Mouse (Mus musculus): ENCODE data around the gene B230307C23Rik. TPM values are rescaled to one million over a fixed set of nuclear protein-coding genes. Genes with fewer than 3 reads are reported as not detected.
"Not testable (repeated sequence)": the region's sequence is repeated elsewhere in the genome, so short reads cannot be mapped to it uniquely, and the experiment has no call there.

Gene B230307C23Rik
- polyA plus RNA-seq, 1 experiment: 0.04 TPM

DNA sequence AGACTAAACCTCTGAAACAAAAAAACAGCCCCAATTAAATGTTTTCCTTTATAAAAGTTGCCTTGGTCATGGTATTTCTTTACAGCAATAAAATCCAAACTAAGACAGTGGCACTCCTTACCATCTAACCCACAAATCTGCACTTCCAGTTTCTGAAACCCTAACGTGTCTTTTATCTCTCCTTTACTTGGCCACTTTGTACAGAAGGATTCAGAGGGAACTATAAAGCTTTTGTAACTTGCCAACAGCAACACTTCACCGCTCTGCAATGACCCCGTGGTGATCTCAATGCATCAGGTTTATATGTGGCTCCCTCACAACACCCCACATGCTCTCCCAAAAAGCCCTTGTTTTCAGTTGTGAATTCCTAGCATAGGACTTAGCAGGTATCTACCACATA, 36.8 kb upstream of the B230307C23Rik start:
- Histone ChIP-seq H3K36me3 (ENCODE audit: control insufficient read depth) (peaks cover 15% of the 10 kb centered on the region), H3K4me1 (ENCODE audit: control insufficient read depth) (peaks cover 83% of the 10 kb centered on the region), H3K4me3 (replicated peaks) (no peak overlapping the region), H3K27me3 (ENCODE audit: control insufficient read depth) (no peaks in the 10 kb centered on the region), H3K9me3 (ENCODE audit: control insufficient read depth, low read length) (no peaks in the 10 kb centered on the region)
- TF ChIP-seq GATA1 (IDR thresholded peaks at IDR 0.05; ENCODE audit: low read length): no peak
- TF ChIP-seq TAL1 (IDR thresholded peaks at IDR 0.05; ENCODE audit: low read length): no peak

DNA sequence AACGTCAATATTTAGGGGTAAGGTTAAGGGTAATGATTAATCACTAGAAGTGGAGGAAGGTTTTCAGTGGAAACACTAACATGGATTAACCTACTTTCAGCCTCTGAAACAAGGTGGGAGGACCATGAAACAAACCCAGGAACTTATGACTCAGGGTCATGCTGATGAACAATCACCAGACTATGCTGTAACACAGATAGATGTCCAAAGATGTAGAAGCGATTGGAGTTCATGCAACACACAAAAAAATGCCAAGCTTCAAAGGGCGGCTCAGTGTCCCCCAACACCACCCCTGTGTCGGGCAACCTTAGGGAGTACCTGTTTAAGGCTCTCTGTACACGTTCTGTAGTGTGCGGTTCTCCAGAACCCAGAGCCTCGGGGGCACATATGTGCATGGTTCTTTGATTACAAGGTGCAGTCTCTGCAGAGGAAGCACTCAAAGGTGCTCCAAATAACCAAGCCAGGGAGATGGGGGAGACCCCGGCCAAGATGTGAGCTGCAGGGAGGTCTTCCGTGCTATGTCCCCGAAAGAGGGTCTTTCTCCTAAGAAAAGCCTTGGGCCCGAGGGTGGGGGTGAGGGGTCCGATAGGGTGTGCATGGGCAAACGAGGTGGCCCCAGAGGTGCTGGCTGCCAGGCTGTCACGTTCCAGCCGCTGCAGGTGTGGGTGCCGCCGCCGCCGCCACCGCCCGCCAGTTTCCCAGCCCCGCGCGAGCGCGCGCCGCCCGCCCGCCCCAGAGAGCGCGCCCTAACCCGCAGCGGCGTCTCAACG, 35.5 kb upstream of the B230307C23Rik start:
- Histone ChIP-seq H3K4me1 (ENCODE audit: control insufficient read depth) (peaks cover 75% of the 10 kb centered on the region), H3K4me3 (replicated peaks) (peak overlapping the region; percentile 94), H3K27me3 (ENCODE audit: control insufficient read depth) (no peaks in the 10 kb centered on the region), H3K9me3 (ENCODE audit: control insufficient read depth, low read length) (no peaks in the 10 kb centered on the region), H3K36me3 (ENCODE audit: control insufficient read depth) (peaks cover 5% of the 10 kb centered on the region)
- TF ChIP-seq GATA1 (IDR thresholded peaks at IDR 0.05; ENCODE audit: low read length): no peak

DNA sequence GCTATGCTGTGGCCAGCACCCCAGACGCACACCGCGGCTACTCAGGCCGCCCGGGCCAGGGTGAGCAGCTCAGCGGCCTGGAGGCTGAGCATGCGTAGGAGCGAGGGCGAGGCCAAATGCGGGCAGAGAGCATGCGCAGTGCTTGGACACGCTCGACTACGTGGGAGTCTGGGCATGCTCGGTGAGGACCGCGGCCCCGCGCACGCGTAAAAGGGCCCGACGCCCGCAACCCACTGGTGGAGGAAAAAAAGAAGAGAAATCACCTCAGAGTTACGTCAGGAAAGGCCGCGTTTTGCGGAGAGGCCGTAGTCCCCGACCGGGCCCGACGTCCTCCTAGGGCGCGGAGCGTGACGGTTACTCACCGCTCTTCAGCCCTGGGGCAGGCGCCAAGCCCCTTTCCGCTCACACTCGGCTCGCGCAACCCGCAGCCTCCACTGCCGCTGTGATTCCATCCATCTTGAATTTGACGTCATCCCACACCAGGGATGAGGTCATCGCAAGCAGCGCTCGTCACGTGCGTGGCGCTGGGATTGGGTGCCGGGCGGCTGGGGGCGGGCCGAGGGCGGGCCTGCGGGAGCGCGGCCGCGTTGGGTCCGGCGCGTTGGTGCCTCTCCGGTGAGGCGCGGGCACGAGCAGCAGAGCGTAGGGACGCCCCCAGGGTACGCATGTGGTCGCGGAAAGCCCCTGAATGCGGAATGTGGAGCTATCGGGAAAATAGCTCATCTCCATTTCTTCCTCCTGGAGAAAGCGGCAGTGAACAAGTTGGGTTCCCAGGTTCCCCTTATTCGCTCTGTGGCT, 34.8 kb upstream of the B230307C23Rik start, which contains the start of the genes C2cd2 and Zbtb21:
C2cd2 (minus strand) TSS at position 448 of the 798 bp plus-strand sequence.
Zbtb21 (minus strand) TSS at position 472 of the 798 bp plus-strand sequence.
- H3K36me3 ChIP-seq (ENCODE audit: control insufficient read depth): peaks cover 2% of the 10 kb centered on the region
- TF ChIP-seq TAL1 (IDR thresholded peaks at IDR 0.05; ENCODE audit: low read length) (no peak), GATA1 (IDR thresholded peaks at IDR 0.05; ENCODE audit: low read length) (no peak)
- H3K4me3 ChIP-seq (replicated peaks): peak within 1 kb of the TSS; percentile 94
- peaks cover 68% of the 10 kb centered on the region for H3K4me1 ChIP-seq (ENCODE audit: control insufficient read depth)
- no peaks in the 10 kb centered on the region for H3K27me3 ChIP-seq (ENCODE audit: control insufficient read depth)
- H3K9me3 ChIP-seq (ENCODE audit: control insufficient read depth, low read length): no peaks in the 10 kb centered on the region

DNA sequence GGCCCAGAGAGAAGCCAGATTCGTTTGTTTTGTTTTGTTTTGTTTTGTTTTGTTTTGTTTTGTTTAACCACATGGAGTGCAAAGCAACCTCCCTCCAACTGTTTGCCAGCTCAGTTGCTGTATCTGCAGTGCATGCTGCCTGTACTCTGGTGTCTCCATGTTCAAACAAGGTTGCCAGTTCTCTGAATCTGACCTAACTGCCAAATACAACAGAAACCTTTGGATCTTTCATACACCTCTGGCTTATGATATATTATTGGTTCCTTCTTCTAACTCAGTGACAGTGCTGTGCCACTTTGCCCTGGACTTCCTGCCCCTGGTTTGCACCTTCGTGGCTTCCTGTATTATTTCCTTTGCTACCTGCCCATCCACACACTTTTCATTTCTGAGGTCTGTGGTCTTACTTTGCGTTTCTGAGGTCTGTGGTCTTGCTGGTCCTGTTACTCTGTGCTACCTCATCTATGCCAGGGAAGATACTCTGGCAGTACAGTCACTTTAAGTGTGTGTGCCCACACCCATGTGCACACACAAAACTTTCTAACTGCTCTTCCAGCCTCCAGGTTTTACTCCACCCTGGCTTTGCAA, 33.1 kb upstream of the B230307C23Rik start:
- TF ChIP-seq GATA1 (IDR thresholded peaks at IDR 0.05; ENCODE audit: low read length) (no peak), TAL1 (IDR thresholded peaks at IDR 0.05; ENCODE audit: low read length) (no peak)
- Histone ChIP-seq H3K27me3 (ENCODE audit: control insufficient read depth) (no peaks in the 10 kb centered on the region), H3K36me3 (ENCODE audit: control insufficient read depth) (peaks cover 2% of the 10 kb centered on the region), H3K9me3 (ENCODE audit: control insufficient read depth, low read length) (no peaks in the 10 kb centered on the region), H3K4me3 (replicated peaks) (no peak overlapping the region), H3K4me1 (ENCODE audit: control insufficient read depth) (peaks cover 53% of the 10 kb centered on the region)

DNA sequence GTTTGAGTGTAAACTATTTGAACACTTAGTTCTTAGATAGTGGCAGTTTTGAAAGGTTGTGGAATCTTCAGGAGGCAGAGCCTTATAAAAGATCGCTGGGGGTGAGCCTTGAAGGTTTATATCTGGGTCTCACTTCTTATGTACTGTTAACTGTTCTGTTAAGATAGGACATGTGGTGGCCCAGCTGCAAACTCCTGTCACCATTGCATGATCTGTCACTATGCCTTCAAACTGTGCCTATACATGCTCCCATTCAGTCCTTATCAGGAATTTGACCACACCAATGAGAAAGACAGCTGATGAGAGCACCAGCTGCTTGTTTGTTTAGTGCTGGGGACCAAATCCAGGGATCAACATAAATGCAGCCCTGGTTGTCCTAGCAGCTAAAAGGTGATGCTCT, 19.8 kb upstream of the B230307C23Rik start:
- H3K9me3 ChIP-seq (ENCODE audit: control insufficient read depth, low read length): no peaks in the 10 kb centered on the region
- H3K4me1 ChIP-seq (ENCODE audit: control insufficient read depth): peaks cover 9% of the 10 kb centered on the region
- TF ChIP-seq TAL1 (IDR thresholded peaks at IDR 0.05; ENCODE audit: low read length) (no peak), GATA1 (IDR thresholded peaks at IDR 0.05; ENCODE audit: low read length) (no peak)
- H3K27me3 ChIP-seq (ENCODE audit: control insufficient read depth): no peaks in the 10 kb centered on the region
- H3K4me3 ChIP-seq (replicated peaks): no peak overlapping the region
- H3K36me3 ChIP-seq (ENCODE audit: control insufficient read depth): no peaks in the 10 kb centered on the region

DNA sequence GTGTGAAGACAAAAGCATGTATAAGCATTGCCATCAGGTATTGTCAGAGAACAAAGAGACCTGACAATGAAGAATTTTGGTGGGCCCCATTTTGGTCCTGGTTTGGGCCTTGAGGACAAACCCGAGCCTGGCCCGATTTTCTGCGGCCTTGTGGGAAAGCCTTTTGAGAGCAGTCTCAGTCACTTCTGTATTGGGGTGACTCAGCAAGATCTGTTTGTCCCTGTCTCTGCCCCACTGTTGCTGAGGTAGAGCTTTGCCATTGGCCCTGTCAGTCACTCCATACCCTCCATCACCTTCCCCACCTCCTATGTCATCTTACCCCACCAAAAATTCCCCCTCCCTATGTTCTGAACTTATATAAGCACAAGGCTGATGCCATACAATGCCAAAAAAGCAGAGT, 19.4 kb upstream of the B230307C23Rik start:
- TF ChIP-seq TAL1 (IDR thresholded peaks at IDR 0.05; ENCODE audit: low read length) (no peak), GATA1 (IDR thresholded peaks at IDR 0.05; ENCODE audit: low read length) (no peak)
- Histone ChIP-seq H3K27me3 (ENCODE audit: control insufficient read depth) (no peaks in the 10 kb centered on the region), H3K36me3 (ENCODE audit: control insufficient read depth) (no peaks in the 10 kb centered on the region), H3K9me3 (ENCODE audit: control insufficient read depth, low read length) (no peaks in the 10 kb centered on the region), H3K4me3 (replicated peaks) (no peak overlapping the region), H3K4me1 (ENCODE audit: control insufficient read depth) (peaks cover 9% of the 10 kb centered on the region)

DNA sequence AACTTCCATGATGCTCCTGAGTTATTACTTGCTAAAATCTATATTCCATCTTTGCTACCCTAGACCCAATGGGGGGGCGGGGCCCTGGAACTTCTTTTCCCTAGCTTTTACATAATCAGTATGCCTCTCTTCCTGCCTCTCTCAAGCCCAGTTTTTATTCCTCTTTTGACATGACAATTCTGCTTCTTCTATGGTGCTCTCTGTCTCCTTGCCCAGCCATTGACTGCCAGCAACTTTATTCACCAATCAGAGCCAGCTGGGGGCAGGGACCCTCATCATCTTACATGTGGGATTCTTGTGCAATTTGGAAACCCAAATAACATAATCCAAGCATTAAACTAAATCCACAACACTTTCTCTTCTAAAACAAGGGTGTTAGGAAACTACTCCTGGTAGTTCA, 15.8 kb upstream of the B230307C23Rik start:
- Histone ChIP-seq H3K4me3 (replicated peaks) (no peak overlapping the region), H3K36me3 (ENCODE audit: control insufficient read depth) (no peaks in the 10 kb centered on the region), H3K4me1 (ENCODE audit: control insufficient read depth) (peaks cover 9% of the 10 kb centered on the region), H3K9me3 (ENCODE audit: control insufficient read depth, low read length) (no peaks in the 10 kb centered on the region), H3K27me3 (ENCODE audit: control insufficient read depth) (no peaks in the 10 kb centered on the region)
- TF ChIP-seq TAL1 (IDR thresholded peaks at IDR 0.05; ENCODE audit: low read length) (no peak), GATA1 (IDR thresholded peaks at IDR 0.05; ENCODE audit: low read length) (no peak)

DNA sequence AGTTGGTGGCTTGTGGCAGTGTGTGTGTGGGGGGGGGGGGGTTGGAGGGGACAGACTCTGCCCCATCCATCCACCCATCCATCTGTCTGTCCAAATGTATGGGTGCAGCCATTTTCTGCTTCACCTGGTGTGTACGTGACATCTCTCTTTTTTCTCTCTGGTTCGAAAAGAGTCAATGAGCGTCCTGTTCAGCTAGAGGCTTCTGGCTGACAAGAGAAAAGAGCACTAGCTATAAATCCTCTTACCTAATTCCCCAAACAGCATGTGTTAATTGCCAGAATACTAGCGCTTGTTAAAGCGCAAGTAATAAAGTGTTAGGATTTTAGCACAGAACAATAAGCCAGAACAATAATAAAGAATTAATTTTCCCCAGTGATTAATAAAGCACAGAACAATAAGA, 12.5 kb upstream of the B230307C23Rik start:
- H3K27me3 ChIP-seq (ENCODE audit: control insufficient read depth): no peaks in the 10 kb centered on the region
- H3K9me3 ChIP-seq (ENCODE audit: control insufficient read depth, low read length): no peaks in the 10 kb centered on the region
- no peak overlapping the region for H3K4me3 ChIP-seq (replicated peaks)
- no peaks in the 10 kb centered on the region for H3K36me3 ChIP-seq (ENCODE audit: control insufficient read depth)
- no peaks in the 10 kb centered on the region for H3K4me1 ChIP-seq (ENCODE audit: control insufficient read depth)
- TF ChIP-seq GATA1 (IDR thresholded peaks at IDR 0.05; ENCODE audit: low read length) (no peak), TAL1 (IDR thresholded peaks at IDR 0.05; ENCODE audit: low read length) (no peak)

DNA sequence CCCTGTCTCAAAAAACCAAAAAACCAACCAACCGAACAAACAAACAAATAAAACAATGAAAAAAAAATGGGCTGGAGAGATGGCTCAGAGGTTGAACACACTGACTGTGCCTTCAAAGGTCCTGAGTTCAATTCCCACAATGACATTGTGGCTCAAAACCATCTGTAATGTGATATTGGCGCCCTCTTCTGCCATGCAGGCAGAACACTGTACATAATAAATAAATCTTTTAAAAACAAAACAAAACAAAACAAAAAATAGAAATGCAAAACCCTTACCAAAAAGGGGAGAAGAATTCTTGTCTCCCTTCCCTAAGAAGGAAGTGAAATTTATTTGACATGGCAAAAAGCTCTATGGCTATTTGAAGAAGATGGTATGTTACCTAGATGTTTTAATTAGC, 5.6 kb upstream of the B230307C23Rik start:
- H3K9me3 ChIP-seq (ENCODE audit: control insufficient read depth, low read length): no peaks in the 10 kb centered on the region
- H3K4me1 ChIP-seq (ENCODE audit: control insufficient read depth): peaks cover 11% of the 10 kb centered on the region
- H3K36me3 ChIP-seq (ENCODE audit: control insufficient read depth): no peaks in the 10 kb centered on the region
- TF ChIP-seq TAL1 (IDR thresholded peaks at IDR 0.05; ENCODE audit: low read length) (no peak), GATA1 (IDR thresholded peaks at IDR 0.05; ENCODE audit: low read length) (no peak)
- no peaks in the 10 kb centered on the region for H3K27me3 ChIP-seq (ENCODE audit: control insufficient read depth)
- H3K4me3 ChIP-seq (replicated peaks): no peak overlapping the region

DNA sequence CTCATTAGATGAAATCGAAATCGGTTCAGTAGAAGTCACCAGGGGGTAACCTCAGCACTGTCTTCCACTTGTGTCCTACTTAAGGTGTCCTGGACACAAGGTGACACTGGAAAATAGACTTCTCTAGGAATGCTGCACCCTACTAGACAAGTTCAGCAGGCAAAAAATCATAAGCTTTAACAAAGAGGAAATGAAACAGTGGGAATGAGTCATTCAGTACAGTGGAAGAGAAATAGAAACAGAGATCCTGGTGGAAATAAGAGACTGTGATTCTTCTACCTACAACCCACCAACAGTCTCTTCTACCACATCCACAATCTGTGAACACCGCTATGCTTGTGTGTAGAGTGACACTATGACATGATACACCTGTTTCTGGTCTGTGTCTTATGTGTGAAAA, 4.6 kb upstream of the B230307C23Rik start:
- not testable (repeated sequence) for H3K36me3 ChIP-seq (ENCODE audit: control insufficient read depth); H3K9me3 ChIP-seq (ENCODE audit: control insufficient read depth, low read length); H3K27me3 ChIP-seq (ENCODE audit: control insufficient read depth); H3K4me3 ChIP-seq (replicated peaks)
- H3K4me1 ChIP-seq (ENCODE audit: control insufficient read depth): peaks cover 16% of the 10 kb centered on the region

All from erythroblast, embryonic 14.5 days (primary cell).